Mouse (Mus musculus): ENCODE measurements around the gene Ensa.

DNA sequence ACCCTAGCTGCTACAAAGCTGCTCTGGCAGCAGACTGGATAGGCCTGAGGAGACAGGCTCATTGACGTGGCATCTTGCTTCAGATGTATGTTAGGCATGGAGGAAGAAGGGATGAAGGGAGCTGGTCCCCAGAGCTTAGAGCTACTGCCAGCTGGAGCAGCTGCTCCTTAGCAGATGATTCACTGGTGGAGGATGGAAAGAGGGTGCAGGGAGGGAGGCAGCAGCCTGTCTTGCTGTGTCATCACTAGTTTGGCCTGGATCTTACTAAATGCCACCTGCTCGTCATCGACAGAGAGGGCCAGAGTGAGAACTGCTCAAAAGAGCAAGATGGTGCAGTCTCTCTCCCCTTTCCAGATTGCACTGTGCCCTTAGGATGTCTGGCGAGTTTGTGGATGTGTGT is 5.0 kb downstream of the Ensa start:
- TF ChIP-seq CTCF (IDR thresholded peaks at IDR 0.05; ENCODE audit: low read depth, low read length) (no peak), POLR2A (IDR thresholded peaks at IDR 0.05; ENCODE audit: extremely low read depth, insufficient read depth, low read length) (no peak)

All from liver, adult 2 months (tissue).